Mouse (Mus musculus): ENCODE data around the gene Hlx.
A peak's percentile ranks its signal among the peaks of the same experiment; 100 is the strongest.

The Hlx gene

GRCm38 (mm10) chr1:184732556-184733049, at the start of gene Hlx:
TSS of gene Hlx (minus strand) at chr1:184732619.
- peak; percentile 69 to 79 for DNase-seq (ENCODE audit: low spot score in 2 of 2)

GRCm38 (mm10) chr1:184782161-184782513, 49.7 kb upstream of the Hlx start:
- no peak for DNase-seq (ENCODE audit: low spot score in 2 of 2)

- no peak for DNase-seq (ENCODE audit: low spot score in 2 of 2)
Measured at GRCm38 (mm10) chr1:184781286-184782160, 49.1 kb upstream of the Hlx start.

GRCm38 (mm10) chr1:184778157-184778556, 45.7 kb upstream of the Hlx start:
- DNase-seq (ENCODE audit: low spot score in 2 of 2), result no peak

GRCm38 (mm10) chr1:184777061-184777795, 44.8 kb upstream of the Hlx start:
- no peak for DNase-seq (ENCODE audit: low spot score in 2 of 2)

GRCm38 (mm10) chr1:184775289-184775688, 42.9 kb upstream of the Hlx start:
- DNase-seq (ENCODE audit: low spot score in 2 of 2), result no peak

GRCm38 (mm10) chr1:184771891-184772249, 39.5 kb upstream of the Hlx start:
- no peak for DNase-seq (ENCODE audit: low spot score in 2 of 2)

- peak; percentile 41 to 55 for DNase-seq (ENCODE audit: low spot score in 2 of 2)
Measured at GRCm38 (mm10) chr1:184771202-184771890, 38.9 kb upstream of the Hlx start.

GRCm38 (mm10) chr1:184763866-184764265, 31.4 kb upstream of the Hlx start:
- no peak for DNase-seq (ENCODE audit: low spot score in 2 of 2)

- no peak for DNase-seq (ENCODE audit: low spot score in 2 of 2)
Measured at GRCm38 (mm10) chr1:184762941-184763340, 30.5 kb upstream of the Hlx start.

GRCm38 (mm10) chr1:184761988-184762387, 29.6 kb upstream of the Hlx start:
- no peak for DNase-seq (ENCODE audit: low spot score in 2 of 2)

- DNase-seq (ENCODE audit: low spot score in 2 of 2), result no peak
Measured at GRCm38 (mm10) chr1:184752671-184753070, 20.3 kb upstream of the Hlx start.

- DNase-seq (ENCODE audit: low spot score in 2 of 2), result no peak
Measured at GRCm38 (mm10) chr1:184750114-184750664, 17.8 kb upstream of the Hlx start.

- no peak for DNase-seq (ENCODE audit: low spot score in 2 of 2)
Measured at GRCm38 (mm10) chr1:184748692-184749152, 16.3 kb upstream of the Hlx start.

- DNase-seq (ENCODE audit: low spot score in 2 of 2), result peak; percentile 65 to 70
Measured at GRCm38 (mm10) chr1:184737876-184738479, 5.6 kb upstream of the Hlx start.

GRCm38 (mm10) chr1:184737228-184737627, 4.8 kb upstream of the Hlx start:
- DNase-seq (ENCODE audit: low spot score in 2 of 2), result no peak

- no peak for DNase-seq (ENCODE audit: low spot score in 2 of 2)
Measured at GRCm38 (mm10) chr1:184736260-184736659, 3.8 kb upstream of the Hlx start.

- peak; percentile 55 to 56 for DNase-seq (ENCODE audit: low spot score in 2 of 2)
Measured at GRCm38 (mm10) chr1:184734991-184735920, 2.8 kb upstream of the Hlx start.

GRCm38 (mm10) chr1:184734067-184734830, 1.8 kb upstream of the Hlx start:
- DNase-seq (ENCODE audit: low spot score in 2 of 2), result peak in 1 of 2 experiments; percentile 35
